Mouse (Mus musculus): Measurements from ENCODE around the gene Rhog. TPM values are rescaled to one million over a fixed set of nuclear protein-coding genes. Genes with fewer than 3 reads are reported as not detected.

Rhog gene
- polyA plus RNA-seq, 1 experiment: 62.6 TPM

DNA sequence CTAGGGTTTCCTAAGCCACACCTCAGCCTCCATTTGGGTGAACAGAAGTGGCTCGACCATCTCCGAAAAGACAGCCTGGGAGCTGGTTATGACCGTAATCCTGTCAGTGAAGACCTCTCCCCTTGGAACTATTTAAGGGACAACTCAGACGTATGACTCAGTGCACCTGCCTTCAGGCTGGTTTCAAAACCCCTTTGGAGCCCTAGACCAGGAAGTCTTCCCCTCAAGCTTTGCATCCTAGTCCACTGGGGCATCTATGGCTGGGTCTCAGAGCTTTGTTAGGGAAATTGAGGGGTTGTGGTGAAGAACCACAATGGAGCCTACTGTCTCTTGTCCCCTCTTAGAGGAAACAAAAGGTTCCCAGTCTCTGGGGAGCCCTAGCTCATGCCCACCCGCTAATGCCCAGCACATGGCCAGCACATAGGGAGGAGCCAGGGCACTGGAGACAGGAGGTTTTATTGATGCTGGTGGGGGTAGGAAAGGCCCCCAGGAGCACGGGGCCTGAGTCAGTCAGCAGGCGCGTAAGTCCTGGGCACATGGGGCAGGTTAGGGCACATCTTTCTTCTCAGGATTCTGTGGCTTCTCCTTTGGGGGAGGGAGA is 17.1 kb downstream of the Rhog start:
- Histone ChIP-seq H3K79me2 (ENCODE audit: control insufficient read depth, insufficient read depth) (peaks cover 23% of the 10 kb centered on the region), H3K4me3 (no peak overlapping the region), H3K27me3 (ENCODE audit: control insufficient read depth, insufficient read depth, insufficient read length) (no peaks in the 10 kb centered on the region), H3K36me3 (ENCODE audit: control insufficient read depth, insufficient read depth) (peaks cover 10% of the 10 kb centered on the region), H3ac (ENCODE audit: control insufficient read depth, insufficient read length) (no peak overlapping the region), H3K4me2 (ENCODE audit: low read depth) (no peak overlapping the region)
- no peak for TF ChIP-seq TCF12 (IDR thresholded peaks at IDR 0.05; ENCODE audit: insufficient read depth, poor library complexity, severe bottlenecking)
- TF ChIP-seq TCF3 (IDR thresholded peaks at IDR 0.05; ENCODE audit: insufficient read length, low read depth): no peak
- TF ChIP-seq POLR2AphosphoS2 (IDR thresholded peaks at IDR 0.05; ENCODE audit: insufficient read length, low read depth): no peak
- TF ChIP-seq CEBPB (IDR thresholded peaks at IDR 0.05; ENCODE audit: insufficient read depth, poor library complexity, severe bottlenecking): no peak
- TF ChIP-seq MAX (IDR thresholded peaks at IDR 0.05; ENCODE audit: low read depth): no peak
- TF ChIP-seq MYOG (IDR thresholded peaks at IDR 0.05; ENCODE audit: control insufficient read depth in 1 of 3, insufficient read depth in 1 of 3, insufficient read length in 2 of 3, low read depth in 2 of 3): no peak
- no peak for TF ChIP-seq POLR2A (IDR thresholded peaks at IDR 0.05; ENCODE audit: insufficient read length, low read depth)
- TF ChIP-seq SRF (IDR thresholded peaks at IDR 0.05; ENCODE audit: control insufficient read depth, insufficient read length, low read depth): no peak
- TF ChIP-seq E2F4 (IDR thresholded peaks at IDR 0.05; ENCODE audit: insufficient read depth): no peak
- TF ChIP-seq USF1 (IDR thresholded peaks at IDR 0.05; ENCODE audit: low read depth): no peak
- TF ChIP-seq REST (IDR thresholded peaks at IDR 0.05; ENCODE audit: insufficient read depth, insufficient read length): no peak
- no peak for TF ChIP-seq MYOD1 (IDR thresholded peaks at IDR 0.05; ENCODE audit: control insufficient read depth in 1 of 3, insufficient read length in 2 of 3, low read depth in 2 of 3)

DNA sequence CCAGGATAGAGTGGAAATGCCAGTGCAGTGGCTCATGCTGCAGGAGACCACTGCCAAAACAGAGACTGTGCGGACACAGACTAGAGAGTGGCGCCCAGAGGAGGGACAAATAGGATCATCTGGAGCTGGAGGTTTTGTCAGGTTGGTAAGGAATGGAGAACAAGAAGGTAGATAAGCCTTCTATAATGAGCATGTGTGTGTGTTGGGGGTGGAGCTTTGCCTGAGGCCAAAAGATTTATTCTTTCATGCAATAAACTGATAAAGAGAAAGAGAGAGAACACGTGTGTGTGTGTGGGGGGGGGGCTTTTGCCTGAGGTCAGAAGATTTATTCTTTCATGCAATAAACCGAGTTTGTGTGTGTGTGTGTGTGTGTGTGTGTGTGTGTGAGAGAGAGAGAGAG is 22.8 kb downstream of the Rhog start:
- Histone ChIP-seq H3K4me2 (ENCODE audit: low read depth) (no peak overlapping the region), H3K36me3 (ENCODE audit: control insufficient read depth, insufficient read depth) (peaks cover 4% of the 10 kb centered on the region), H3K27me3 (ENCODE audit: control insufficient read depth, insufficient read depth, insufficient read length) (no peaks in the 10 kb centered on the region), H3K79me2 (ENCODE audit: control insufficient read depth, insufficient read depth) (no peaks in the 10 kb centered on the region), H3ac (ENCODE audit: control insufficient read depth, insufficient read length) (no peak overlapping the region), H3K4me3 (no peak overlapping the region)
- no peak for TF ChIP-seq REST (IDR thresholded peaks at IDR 0.05; ENCODE audit: insufficient read depth, insufficient read length)
- no peak for TF ChIP-seq USF1 (IDR thresholded peaks at IDR 0.05; ENCODE audit: low read depth)
- no peak for TF ChIP-seq MYOD1 (IDR thresholded peaks at IDR 0.05; ENCODE audit: control insufficient read depth in 1 of 3, insufficient read length in 2 of 3, low read depth in 2 of 3)
- TF ChIP-seq TCF3 (IDR thresholded peaks at IDR 0.05; ENCODE audit: insufficient read length, low read depth): no peak
- no peak for TF ChIP-seq POLR2AphosphoS2 (IDR thresholded peaks at IDR 0.05; ENCODE audit: insufficient read length, low read depth)
- TF ChIP-seq MAX (IDR thresholded peaks at IDR 0.05; ENCODE audit: low read depth): no peak
- TF ChIP-seq SRF (IDR thresholded peaks at IDR 0.05; ENCODE audit: control insufficient read depth, insufficient read length, low read depth): no peak
- no peak for TF ChIP-seq E2F4 (IDR thresholded peaks at IDR 0.05; ENCODE audit: insufficient read depth)

DNA sequence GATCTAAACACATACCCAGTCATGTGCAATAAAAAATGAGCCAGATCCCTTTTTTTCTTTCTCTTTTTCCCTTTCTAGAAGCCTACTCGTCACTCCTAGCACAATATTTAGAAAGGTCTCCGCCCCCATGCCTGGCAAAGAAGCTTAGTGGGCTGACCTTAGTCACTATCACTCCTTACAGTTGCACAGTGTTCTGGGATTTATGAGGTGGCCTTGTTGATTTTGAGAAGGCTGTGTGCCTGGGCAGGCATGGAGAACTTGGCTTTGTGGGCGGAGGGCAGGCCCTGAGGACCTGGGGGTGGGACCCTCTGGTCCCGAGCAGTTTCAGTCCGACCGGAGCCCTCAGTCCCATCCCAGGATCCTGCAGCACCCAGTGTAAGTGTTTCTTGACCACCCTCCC is 26.0 kb downstream of the Rhog start:
- no peaks in the 10 kb centered on the region for H3K36me3 ChIP-seq (ENCODE audit: control insufficient read depth, insufficient read depth)
- H3ac ChIP-seq (ENCODE audit: control insufficient read depth, insufficient read length): no peak overlapping the region
- H3K4me2 ChIP-seq (ENCODE audit: low read depth): no peak overlapping the region
- H3K27me3 ChIP-seq (ENCODE audit: control insufficient read depth, insufficient read depth, insufficient read length): no peaks in the 10 kb centered on the region
- H3K4me3 ChIP-seq: no peak overlapping the region
- H3K79me2 ChIP-seq (ENCODE audit: control insufficient read depth, insufficient read depth): no peaks in the 10 kb centered on the region
- no peak for TF ChIP-seq CEBPB (IDR thresholded peaks at IDR 0.05; ENCODE audit: insufficient read depth, poor library complexity, severe bottlenecking)
- TF ChIP-seq TCF3 (IDR thresholded peaks at IDR 0.05; ENCODE audit: insufficient read length, low read depth): no peak
- no peak for TF ChIP-seq SRF (IDR thresholded peaks at IDR 0.05; ENCODE audit: control insufficient read depth, insufficient read length, low read depth)
- no peak for TF ChIP-seq MYOG (IDR thresholded peaks at IDR 0.05; ENCODE audit: control insufficient read depth in 1 of 3, insufficient read depth in 1 of 3, insufficient read length in 2 of 3, low read depth in 2 of 3)
- TF ChIP-seq E2F4 (IDR thresholded peaks at IDR 0.05; ENCODE audit: insufficient read depth): no peak
- TF ChIP-seq MAX (IDR thresholded peaks at IDR 0.05; ENCODE audit: low read depth): no peak
- TF ChIP-seq TCF12 (IDR thresholded peaks at IDR 0.05; ENCODE audit: insufficient read depth, poor library complexity, severe bottlenecking): no peak
- TF ChIP-seq POLR2A (IDR thresholded peaks at IDR 0.05; ENCODE audit: insufficient read length, low read depth): no peak
- no peak for TF ChIP-seq MYOD1 (IDR thresholded peaks at IDR 0.05; ENCODE audit: control insufficient read depth in 1 of 3, insufficient read length in 2 of 3, low read depth in 2 of 3)
- no peak for TF ChIP-seq USF1 (IDR thresholded peaks at IDR 0.05; ENCODE audit: low read depth)
- no peak for TF ChIP-seq REST (IDR thresholded peaks at IDR 0.05; ENCODE audit: insufficient read depth, insufficient read length)
- no peak for TF ChIP-seq POLR2AphosphoS2 (IDR thresholded peaks at IDR 0.05; ENCODE audit: insufficient read length, low read depth)

DNA sequence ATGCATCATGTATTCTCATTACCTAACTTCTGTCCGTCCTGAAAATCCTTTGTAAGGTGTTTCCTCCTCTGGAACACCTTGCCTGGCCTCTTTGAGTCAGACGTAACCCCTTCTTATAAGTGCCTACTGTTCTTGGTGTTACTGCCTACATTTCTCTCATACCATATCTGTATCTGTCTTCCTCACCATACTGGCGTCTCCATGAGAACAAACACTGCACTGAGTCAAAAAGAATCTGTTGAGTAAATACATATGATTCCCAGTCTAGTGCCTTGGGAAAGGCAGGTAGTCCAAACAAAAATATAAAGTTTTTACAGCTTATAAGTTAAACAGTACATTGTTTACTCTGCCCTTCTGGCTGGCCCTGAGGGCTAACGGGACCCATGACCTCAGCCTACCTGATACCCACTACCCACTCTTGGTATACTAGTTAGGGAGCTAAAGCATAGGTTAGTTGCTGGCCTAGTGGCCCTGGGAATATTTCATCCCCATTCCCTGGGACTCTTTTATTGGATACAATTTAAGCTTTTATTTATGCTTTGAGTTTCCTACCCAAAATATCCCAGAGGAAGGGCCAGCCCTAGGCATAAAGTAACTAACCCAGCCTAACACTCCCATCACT is 27.7 kb downstream of the Rhog start:
- Histone ChIP-seq H3K79me2 (ENCODE audit: control insufficient read depth, insufficient read depth) (no peaks in the 10 kb centered on the region), H3ac (ENCODE audit: control insufficient read depth, insufficient read length) (no peak overlapping the region), H3K4me2 (ENCODE audit: low read depth) (no peak overlapping the region), H3K27me3 (ENCODE audit: control insufficient read depth, insufficient read depth, insufficient read length) (no peaks in the 10 kb centered on the region), H3K36me3 (ENCODE audit: control insufficient read depth, insufficient read depth) (no peaks in the 10 kb centered on the region), H3K4me3 (no peak overlapping the region)
- no peak for TF ChIP-seq REST (IDR thresholded peaks at IDR 0.05; ENCODE audit: insufficient read depth, insufficient read length)

DNA sequence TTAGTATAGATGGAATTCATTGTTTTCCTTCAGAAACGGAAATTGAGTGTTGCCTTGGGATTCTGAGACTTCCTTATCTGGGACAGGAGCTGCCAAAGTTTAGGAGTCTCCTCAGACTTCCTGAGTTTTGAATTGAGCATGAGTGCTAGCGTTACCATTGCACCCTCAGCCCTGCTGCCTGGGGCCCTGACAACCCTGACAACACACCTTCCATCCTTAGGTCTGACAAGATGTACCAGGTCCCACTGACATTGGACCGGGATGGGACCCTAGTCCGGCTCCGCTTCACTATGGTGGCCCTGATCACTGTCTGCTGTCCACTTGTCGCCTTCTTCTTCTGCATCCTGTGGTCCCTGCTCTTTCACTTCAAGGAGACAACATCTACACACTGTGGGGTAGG is 29.8 kb downstream of the Rhog start:
- H3K4me3 ChIP-seq: no peak overlapping the region
- H3K27me3 ChIP-seq (ENCODE audit: control insufficient read depth, insufficient read depth, insufficient read length): no peaks in the 10 kb centered on the region
- no peaks in the 10 kb centered on the region for H3K36me3 ChIP-seq (ENCODE audit: control insufficient read depth, insufficient read depth)
- no peak overlapping the region for H3K4me2 ChIP-seq (ENCODE audit: low read depth)
- TF ChIP-seq CEBPB (IDR thresholded peaks at IDR 0.05; ENCODE audit: insufficient read depth, poor library complexity, severe bottlenecking) (no peak), POLR2AphosphoS2 (IDR thresholded peaks at IDR 0.05; ENCODE audit: insufficient read length, low read depth) (no peak), REST (IDR thresholded peaks at IDR 0.05; ENCODE audit: insufficient read depth, insufficient read length) (no peak), TCF3 (IDR thresholded peaks at IDR 0.05; ENCODE audit: insufficient read length, low read depth) (no peak), USF1 (IDR thresholded peaks at IDR 0.05; ENCODE audit: low read depth) (no peak), TCF12 (IDR thresholded peaks at IDR 0.05; ENCODE audit: insufficient read depth, poor library complexity, severe bottlenecking) (no peak), POLR2A (IDR thresholded peaks at IDR 0.05; ENCODE audit: insufficient read length, low read depth) (no peak), MYOD1 (IDR thresholded peaks at IDR 0.05; ENCODE audit: control insufficient read depth in 1 of 3, insufficient read length in 2 of 3, low read depth in 2 of 3) (no peak), MAX (IDR thresholded peaks at IDR 0.05; ENCODE audit: low read depth) (no peak), MYOG (IDR thresholded peaks at IDR 0.05; ENCODE audit: control insufficient read depth in 1 of 3, insufficient read depth in 1 of 3, insufficient read length in 2 of 3, low read depth in 2 of 3) (no peak), SRF (IDR thresholded peaks at IDR 0.05; ENCODE audit: control insufficient read depth, insufficient read length, low read depth) (no peak), E2F4 (IDR thresholded peaks at IDR 0.05; ENCODE audit: insufficient read depth) (no peak)
- H3K79me2 ChIP-seq (ENCODE audit: control insufficient read depth, insufficient read depth): no peaks in the 10 kb centered on the region
- no peak overlapping the region for H3ac ChIP-seq (ENCODE audit: control insufficient read depth, insufficient read length)

Data from myocyte (in vitro differentiated cells).